Mouse (Mus musculus) yolk sac, embryonic 10.5 days (tissue): ENCODE data around the gene Gnai2.
A peak's percentile ranks its signal among the peaks of the same experiment; 100 is the strongest.
"Not testable (repeated sequence)": the region's sequence is repeated elsewhere in the genome, so short reads cannot be mapped to it uniquely, and the experiment has no call there.

Experiments used
- DNase-seq: peaks from one replicate; pipeline ENCODE4 v3.0.0-alpha.2; 2017; ENCODE audit warnings: low spot score

Gnai2 gene

GRCm38 (mm10) chr9:107586974-107587832 is 48.0 kb downstream of the Gnai2 start, which contains the start of gene Ifrd2:
Ifrd2 (plus strand) TSS chr9:107587642.
- DNase-seq = peak; percentile 99

- DNase-seq = no peak
Measured at GRCm38 (mm10) chr9:107586504-107586903, 48.7 kb downstream of the Gnai2 start.

GRCm38 (mm10) chr9:107583174-107583573 is 52.0 kb downstream of the Gnai2 start:
- DNase-seq = no peak

GRCm38 (mm10) chr9:107582509-107583062 is 52.6 kb downstream of the Gnai2 start:
- DNase-seq = no peak

GRCm38 (mm10) chr9:107581584-107581983 is 53.6 kb downstream of the Gnai2 start:
- DNase-seq = no peak

- DNase-seq = peak; percentile 89
Measured at GRCm38 (mm10) chr9:107580501-107581317, 54.5 kb downstream of the Gnai2 start, which contains the start of gene Hyal3. Hyal3 (plus strand) TSS chr9:107580818.

- DNase-seq = no peak
Measured at GRCm38 (mm10) chr9:107579023-107579900, 55.9 kb downstream of the Gnai2 start.

- no peak for DNase-seq
Measured at GRCm38 (mm10) chr9:107578587-107578986, 56.6 kb downstream of the Gnai2 start, which contains the start of gene Naa80. Naa80 (plus strand) TSS chr9:107578887.

GRCm38 (mm10) chr9:107577871-107578270 is 57.3 kb downstream of the Gnai2 start:
- DNase-seq = no peak

- peak; percentile 89 for DNase-seq
Measured at GRCm38 (mm10) chr9:107576357-107577107, 58.6 kb downstream of the Gnai2 start, which contains the start of gene Hyal1. Hyal1 (plus strand) TSS chr9:107576927.

GRCm38 (mm10) chr9:107575579-107576356 is 59.4 kb downstream of the Gnai2 start:
- peak; percentile 78 for DNase-seq

GRCm38 (mm10) chr9:107573774-107574173 is 61.4 kb downstream of the Gnai2 start:
- not testable (repeated sequence) for DNase-seq

- no peak for DNase-seq
Measured at GRCm38 (mm10) chr9:107572327-107572662, 62.9 kb downstream of the Gnai2 start.

GRCm38 (mm10) chr9:107571534-107572326 is 63.4 kb downstream of the Gnai2 start:
- DNase-seq = no peak

- DNase-seq = no peak
Measured at GRCm38 (mm10) chr9:107570845-107571244, 64.3 kb downstream of the Gnai2 start.

- no peak for DNase-seq
Measured at GRCm38 (mm10) chr9:107570016-107570415, 65.2 kb downstream of the Gnai2 start.

GRCm38 (mm10) chr9:107569270-107569669 is 65.9 kb downstream of the Gnai2 start:
- no peak for DNase-seq

GRCm38 (mm10) chr9:107568331-107569261 is 66.6 kb downstream of the Gnai2 start:
- peak; percentile 92 for DNase-seq
